Mouse (Mus musculus): ENCODE data around the gene Atn1.

Gene Atn1

DNA sequence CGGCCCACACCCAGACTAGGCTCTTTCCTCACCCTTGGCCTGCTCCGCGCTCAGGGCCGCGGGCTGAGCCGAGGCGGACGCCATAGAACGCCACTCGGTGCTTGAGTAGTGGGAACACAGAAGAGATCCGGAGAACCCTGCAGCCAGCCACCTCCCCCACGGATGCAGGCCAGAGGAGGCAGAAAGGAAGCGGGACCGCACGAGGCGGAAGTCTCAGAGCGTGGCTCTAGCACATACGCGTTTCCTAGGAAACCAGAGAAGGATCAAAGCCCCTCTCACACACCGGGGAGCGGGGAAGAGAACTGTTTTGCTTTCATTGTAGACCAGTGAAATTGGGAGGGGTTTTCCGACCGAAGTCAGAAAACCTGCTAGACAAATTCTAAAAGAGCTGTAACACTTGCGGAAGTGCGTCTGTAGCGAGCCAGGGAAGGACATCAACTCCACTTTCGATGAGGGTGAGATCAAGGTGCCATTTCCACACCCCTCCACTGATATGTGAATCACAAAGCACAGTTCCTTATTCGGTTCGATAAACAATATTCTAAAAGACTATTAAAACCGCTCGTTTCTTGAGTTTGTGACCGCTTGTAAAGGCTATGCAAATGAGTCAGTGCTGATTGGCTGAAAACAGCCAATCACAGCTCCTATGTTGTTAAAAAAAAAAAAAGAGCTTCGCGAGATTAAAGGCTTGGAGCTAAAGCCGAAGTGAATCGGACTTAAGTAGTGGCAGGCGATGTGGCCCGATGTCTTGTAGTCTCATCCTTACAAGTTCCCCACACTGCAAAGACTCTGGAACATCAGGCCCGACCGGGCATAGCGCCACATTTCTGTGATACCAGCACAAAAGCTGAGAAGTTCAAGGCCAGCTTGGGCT lies 15.2 kb downstream of the Atn1 start, which contains the start of gene Grcc10:
Gene Grcc10 (minus strand): TSS at position 487 of the 874 bp plus-strand sequence.
- DNase-seq (ENCODE audit: low spot score): peak; percentile 94

DNA sequence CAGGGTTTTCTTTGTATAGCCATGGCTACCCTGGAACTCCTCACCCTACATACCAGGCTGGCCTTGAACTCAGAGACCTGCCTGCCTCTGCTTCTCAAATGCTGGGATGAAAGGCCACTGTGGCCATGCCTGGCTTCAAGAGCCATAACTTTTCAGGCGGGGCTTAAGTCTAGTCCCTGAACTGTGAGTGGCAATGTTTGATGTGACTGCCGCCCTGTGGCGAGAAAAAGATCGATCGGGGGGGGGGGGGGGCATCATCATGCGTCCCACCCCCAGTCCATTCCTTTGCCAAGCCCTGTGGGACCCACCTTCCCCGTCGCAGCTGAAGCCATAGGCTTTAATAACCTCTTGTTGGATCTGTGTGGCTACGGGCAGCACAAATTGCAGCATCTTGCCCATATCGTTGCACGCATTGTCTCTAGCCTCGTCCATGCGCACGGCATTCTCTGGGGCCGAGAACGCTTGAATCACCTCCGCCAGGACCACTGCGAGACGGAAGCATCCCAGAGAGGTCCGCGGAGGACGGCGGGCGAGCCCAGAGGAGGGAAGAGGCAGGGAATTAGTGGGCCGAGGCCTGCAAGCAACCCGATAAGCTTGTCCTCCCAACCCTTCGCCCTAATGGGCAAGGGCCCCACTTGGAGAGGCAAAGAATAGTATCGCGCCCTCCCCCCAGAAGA lies 16.0 kb downstream of the Atn1 start:
- DNase-seq (ENCODE audit: low spot score): peak; percentile 79

DNA sequence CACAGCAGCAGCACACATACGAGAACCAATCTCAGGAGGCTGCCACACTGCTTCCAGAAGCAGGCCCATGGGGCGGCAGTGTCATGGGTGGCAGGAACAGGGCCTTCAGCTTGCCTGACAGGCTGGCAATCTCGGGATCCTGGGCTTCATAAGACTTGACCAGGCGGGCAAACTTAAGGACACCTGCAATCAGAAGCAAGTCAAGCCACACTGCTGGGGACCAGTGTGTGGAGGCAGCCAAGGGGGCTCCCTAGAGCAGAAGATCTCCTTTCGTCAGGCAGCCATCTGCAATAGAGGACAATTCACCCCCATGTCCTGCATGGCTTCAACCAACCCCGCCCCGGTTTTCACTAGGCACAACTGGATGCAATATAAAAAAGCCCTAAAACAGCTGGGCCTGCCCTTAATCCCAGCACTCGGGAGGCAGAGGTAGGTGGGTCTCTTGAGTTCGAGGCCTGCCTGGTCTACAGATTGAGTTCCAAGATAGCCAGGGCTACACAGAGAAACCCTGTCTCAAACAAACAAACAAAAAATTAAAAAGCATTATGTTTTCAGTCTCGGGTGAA lies 17.0 kb downstream of the Atn1 start:
- no peak for DNase-seq (ENCODE audit: low spot score)

DNA sequence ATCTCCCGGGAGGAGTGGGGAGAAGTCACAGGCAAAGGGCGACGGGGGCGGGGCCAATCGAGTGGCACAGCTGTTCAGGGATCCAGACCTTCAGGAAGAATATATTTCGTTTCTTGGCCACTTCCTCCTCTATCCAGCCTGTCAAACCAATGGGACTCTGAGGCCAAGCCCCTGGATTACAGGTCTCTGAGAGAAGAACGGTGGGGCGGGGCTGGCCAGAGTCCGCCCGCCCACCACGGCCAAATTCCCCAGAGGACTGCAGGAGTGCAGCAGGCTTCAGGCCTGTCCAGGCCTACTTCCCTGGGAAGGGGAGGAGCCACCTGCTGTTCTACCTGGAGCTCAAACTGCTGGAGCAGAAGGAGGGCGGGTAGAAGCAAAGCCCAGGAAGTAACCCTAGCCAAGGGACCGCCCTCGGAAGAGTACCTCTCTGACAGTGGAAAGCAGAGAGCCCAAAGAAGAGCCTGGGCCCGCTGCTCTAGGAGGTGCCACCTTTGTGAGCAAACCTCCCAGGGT lies 17.8 kb downstream of the Atn1 start, which contains the start of gene Ptpn6:
Gene Ptpn6 (minus strand): TSS at position 204 of the 513 bp plus-strand sequence.
- DNase-seq (ENCODE audit: low spot score): peak; percentile 89

DNA sequence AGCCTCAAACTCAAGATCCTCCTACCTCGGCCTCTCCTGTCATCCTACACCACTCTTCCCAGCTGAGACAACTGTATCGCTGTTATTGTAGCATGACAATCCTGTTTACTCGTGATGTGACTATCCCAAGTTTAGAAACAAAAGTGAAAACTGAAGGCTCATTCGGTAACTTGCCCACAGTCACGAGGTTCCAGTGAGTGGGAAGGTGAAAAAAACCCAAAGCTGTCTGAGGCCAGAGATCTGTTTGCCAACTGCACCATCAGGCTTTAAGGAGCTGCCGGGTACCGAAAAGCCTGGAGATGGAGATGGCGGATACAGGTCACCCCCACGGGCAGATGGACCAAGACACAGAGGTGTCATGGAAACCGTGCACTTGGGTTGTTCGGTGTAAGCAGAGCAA lies 19.3 kb downstream of the Atn1 start:
- DNase-seq (ENCODE audit: low spot score): no peak

DNA sequence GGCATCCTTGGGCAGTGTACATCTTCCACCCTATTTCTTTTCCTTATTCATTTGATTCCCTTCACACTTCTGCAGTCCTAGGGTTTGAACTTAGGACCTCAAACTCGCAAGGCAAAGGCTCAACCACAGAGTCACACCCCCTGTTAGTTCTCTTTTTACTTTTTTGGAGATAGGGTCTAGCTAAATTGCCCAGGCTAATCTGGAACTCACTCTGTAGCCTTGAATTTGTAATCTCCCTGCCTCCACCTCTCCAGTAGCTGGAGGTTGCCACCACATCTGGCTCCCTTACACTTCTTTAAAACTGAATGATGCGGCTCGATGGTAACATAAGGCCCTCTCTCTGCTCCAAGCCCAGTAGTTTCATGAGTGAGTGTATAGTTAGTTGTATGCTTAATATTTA lies 21.9 kb downstream of the Atn1 start:
- no peak for DNase-seq (ENCODE audit: low spot score)

DNA sequence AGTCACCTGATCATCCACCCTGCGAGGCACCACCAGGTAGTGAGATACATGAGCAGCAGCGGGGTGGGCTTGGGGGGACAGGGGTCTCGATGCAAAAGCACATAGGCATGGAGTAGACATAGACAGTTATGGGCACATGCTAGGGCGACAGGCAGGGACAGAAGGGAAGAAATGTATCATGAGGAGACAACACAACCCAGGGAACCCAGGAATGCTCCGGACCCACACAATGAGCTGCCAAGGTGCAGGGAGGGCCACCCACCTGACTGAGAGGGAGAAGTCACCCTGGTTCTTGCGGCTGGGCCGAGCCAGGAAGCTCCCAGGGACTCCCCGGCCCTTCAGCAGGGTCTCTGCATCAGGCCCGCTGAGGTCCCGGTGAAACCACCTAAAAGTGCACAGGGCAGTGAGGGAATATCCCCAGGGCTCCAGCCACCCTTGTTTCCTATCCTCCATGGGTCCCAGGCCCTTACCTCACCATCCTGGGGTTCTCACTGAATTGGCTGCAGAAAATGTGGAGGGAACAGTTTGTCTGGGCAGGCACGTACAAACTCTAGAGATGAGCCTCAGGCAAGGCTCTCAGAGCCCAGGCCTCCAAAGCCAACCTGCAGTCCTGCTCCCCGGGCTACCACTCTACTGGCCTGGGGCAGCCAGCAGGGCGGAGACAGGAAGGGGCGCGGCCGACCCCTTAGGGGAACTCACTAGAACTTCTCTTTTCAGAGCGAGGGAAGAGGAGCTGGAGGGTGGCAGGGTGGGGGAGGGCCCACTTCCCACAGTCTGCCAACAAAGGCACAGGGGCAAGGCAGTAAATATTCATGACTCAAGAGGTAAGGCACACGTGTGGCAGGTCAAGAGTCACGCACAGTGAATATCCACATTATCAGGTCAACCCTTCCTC lies 23.6 kb downstream of the Atn1 start:
- no peak for DNase-seq (ENCODE audit: low spot score)

DNA sequence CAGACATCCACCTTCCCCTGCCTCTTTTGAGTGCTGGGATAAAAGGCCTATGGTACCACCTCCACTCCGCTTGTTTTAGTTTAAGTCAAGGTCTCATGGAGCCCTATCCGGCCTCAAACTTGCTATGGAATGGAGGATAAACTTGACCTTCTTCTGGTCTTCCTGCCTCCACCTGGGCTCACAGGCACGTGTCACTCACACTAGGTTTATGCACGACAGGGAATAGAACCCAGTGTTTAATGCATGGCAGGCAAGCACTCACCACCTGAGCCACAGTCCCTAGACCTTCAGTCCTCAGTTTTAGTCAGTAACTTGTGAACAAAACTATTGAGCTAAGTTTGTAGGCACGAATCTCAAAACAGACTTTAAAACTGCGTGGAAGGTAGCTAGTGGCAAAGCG lies 25.3 kb downstream of the Atn1 start:
- no peak for DNase-seq (ENCODE audit: low spot score)

DNA sequence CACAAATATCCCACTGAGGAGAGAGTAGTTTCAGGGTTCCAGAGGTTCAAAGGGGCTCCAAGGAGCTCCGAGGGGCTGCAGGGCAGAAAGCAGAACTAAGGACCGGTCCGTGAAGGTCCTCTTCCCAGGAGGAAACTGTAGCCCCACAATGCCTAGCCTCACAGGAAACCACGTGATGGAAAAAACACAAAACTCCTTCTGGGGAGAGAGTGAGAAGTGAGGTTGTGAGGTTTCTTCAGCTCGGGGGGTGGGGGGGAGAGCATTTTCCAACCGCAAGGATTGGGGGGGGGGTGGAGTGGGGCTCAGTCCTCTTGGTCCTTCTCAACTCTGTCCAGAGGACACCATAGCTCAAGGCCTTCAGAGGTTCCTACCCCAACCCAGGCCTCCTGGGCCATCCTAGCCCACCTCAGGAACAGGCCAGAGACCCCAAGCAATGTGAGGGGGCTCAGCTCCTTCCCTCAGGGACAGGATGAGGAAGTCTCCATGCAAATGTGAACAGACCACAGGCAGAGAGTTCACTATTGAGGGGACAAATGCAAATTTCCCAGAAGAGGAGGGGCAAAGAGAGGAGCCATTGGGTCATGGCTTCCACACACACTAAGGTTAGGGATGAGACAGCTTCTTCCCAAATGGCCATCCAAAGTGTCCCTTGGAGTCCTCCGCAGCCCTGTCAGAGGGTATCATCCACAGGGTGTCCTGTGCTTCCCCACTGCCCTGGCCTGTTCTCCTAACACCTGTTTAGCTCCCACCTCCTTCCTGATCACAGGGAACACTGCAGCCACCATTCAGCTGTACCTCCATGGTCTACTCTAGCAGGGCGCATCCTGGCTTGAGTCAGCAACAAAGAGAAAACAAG lies 26.2 kb downstream of the Atn1 start:
- DNase-seq (ENCODE audit: low spot score): no peak

DNA sequence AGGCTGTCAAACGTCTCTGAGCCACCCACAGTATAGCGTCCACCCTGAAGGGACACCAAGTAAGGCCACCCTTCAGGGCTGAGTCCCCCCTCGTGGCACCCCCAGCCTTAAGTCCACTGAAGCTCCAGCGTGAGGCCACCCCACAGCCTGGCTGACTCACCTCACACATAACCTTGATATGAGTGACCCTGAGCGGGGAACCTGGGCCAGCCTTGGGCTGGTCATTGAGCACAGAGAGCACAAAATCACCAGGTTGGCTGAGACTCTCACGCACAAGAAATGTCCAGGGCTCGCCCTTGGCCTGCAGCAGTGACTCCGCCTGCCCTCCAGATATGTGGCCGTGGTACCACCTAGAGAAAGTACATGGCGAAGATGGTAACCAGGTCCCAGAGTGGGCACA lies 27.7 kb downstream of the Atn1 start:
- no peak for DNase-seq (ENCODE audit: low spot score)

DNA sequence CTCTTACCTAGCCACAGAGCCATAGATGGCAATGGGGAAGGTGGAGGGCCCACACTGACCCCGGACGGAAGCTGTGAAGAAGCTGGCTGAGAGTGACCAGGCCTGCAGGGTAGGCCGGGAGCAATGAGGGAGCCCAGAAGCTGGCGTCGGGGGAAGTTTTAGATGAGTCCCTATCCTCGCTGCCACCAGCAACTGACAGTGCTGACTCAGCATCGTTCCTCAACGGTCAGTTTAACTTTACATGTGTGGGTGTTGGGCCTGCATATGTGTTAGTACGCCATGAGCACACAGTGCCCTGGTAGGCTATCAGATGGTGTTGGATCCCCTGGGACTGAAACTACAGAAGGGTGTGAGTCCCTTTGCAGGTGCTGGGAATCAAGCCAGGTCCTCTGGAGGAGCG lies 31.9 kb downstream of the Atn1 start:
- DNase-seq (ENCODE audit: low spot score): no peak

DNA sequence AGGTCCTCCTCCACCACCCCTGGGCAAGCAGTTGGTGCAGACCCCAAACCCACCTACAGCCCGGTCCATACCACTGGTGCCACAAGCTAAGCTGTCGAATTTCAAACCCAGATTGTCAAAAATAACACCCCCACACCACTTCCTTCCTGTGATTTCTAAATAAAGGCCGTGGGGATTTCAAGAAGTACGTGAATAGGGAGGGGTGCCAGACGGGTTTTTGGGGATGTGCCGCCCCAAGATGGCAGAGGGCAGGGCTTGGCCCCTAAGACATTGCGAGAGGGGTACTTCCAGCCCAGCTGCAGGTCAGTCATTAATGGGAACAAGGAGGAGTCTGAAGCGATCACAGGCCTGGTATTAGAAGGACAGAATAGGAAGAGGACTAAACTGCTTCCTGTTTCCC lies 32.8 kb downstream of the Atn1 start:
- DNase-seq (ENCODE audit: low spot score): no peak

DNA sequence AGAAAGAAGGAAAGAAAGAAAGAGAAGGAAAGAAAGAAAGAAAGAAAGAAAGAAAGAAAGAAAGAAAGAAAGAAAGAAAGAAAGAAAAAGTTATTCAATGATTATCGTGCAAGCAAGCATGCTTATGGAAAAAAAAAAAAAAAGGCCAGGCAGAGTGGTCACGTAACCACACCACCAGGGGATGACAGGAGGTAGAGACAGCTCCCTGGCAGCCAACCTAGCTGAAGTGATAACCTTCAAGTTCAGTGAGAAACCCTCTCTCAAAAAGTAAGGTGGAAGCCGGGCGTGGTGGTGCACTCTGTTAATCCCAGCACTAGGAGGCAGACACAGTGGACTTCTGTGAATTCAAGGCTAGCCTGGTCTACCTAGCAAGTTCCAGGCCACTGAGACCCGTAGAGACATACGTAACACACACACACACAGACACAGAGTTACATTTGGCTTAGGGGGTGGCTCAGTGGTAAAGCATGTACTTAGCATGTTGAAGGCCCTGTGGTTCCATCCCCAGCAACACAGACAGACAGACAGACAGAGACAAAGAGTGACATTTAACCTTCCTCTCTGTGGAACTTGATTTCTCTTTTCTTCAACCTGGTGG lies 33.3 kb downstream of the Atn1 start:
- no peak for DNase-seq (ENCODE audit: low spot score)

DNA sequence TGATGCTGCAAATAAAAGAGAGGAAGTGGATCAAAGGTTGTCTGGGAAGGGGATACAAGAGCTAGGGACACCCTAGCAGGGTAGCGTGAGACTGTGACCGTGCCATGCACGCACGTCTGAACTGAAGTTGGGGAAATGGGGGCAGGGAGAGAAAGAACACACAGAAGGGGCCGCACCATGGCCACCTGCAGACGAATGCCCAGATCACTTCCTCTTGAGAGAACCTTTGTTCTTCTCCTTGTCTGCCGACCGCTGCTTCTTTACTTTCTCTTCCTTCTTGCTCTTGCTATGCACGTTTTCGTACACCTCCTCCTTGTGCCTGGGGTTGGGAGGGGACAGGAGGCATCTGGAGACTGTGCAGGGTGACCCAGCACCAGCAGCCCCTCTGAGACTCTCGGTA lies 35.4 kb downstream of the Atn1 start:
- no peak for DNase-seq (ENCODE audit: low spot score)

DNA sequence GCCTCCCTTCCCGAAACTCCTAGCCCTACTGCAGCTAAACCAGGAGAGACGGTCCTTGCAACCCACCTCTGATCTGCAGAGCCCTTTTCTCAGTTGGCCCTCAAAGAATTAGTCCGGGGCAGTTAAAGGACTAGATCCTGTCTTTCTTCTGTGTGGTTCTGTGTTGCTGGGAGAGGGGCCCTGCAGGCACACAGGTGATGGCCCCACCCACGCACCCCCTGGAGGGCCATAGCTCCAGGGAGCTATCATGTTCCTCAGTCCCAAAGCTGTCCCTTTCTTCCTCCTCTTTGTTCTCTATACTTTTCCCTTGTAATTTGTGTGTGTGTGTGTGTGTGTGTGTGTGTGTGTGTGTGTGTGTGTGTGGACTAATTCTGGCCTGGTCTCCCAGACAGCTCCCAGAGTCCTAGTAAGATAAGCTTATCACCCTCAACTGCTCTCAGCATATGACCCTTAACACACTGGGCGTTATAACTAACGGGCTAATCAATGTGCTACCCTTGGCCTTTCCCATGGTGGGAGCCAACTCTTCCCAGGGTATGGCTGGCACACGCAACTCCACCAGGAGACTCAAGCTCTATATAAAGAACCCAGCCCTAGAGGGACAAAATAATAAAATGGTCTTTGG lies 36.9 kb downstream of the Atn1 start:
- no peak for DNase-seq (ENCODE audit: low spot score)

DNA sequence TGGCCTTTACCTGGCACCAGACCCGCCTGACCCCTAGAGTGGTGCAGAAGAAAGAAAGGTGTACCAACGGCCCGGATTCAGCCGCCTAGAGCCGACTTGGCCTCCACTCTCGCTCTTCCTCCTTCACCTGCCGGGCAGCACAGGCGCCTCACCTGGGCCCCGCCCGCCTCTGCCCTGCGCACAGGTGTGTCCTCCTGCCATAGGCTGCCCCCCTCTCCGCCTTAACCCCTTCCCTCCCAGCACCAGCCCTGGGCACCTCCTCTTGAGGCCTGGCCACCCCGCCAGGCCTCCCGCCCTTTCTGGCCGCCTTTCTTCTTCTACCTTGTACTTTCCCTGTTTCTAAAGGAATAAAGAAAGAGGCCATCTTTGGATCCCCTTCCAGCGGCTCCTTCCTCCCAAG lies 37.6 kb downstream of the Atn1 start:
- peak; percentile 86 for DNase-seq (ENCODE audit: low spot score)

DNA sequence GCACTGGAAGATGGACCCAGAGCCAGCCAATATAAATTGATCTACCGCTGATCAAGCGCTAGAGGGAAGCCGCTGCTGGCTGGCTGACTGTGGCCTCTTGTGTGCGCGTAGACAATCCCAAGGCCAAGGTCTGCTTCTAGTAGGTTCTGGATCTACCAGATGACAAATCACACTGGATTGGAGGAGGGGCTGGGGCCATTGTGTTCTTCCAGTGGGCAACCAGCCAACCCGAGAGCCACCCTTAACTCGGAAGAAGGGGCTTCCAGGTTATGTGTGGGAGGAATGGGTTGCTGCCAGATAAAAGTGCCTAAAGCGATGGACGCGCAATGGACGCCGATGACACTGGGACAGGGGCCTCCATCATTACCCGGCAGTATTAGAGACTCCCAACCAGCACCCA lies 38.4 kb downstream of the Atn1 start:
- no peak for DNase-seq (ENCODE audit: low spot score)

DNA sequence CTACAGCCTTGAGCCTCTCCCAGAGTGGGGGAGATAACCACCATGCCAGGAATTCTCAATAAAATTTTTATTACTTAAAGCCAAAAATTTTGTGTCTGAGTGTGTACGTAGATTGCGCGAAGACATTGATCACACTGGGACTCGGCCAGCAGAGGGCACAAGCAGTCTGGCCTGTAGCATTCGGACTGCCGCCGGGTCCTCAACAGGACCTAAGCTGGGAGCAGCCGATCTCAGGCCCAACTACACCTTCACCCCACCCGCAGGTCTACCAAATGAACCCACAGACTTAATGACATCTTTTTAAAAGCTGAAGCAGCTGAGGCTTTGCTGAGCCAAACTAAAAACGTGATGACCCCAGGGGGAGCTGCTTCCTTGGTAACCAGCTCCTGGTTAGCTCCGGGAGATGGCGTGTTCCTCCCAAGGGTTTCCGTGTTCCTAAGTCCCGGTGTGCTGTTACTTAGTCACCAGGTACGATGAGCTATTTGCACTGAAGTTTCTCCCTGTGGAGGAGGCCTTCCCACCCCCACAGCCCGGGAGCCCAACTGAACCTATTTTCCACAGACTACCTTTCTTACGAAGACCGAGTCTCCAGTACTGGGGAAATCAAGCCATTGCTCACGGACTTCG lies 39.3 kb downstream of the Atn1 start:
- DNase-seq (ENCODE audit: low spot score): peak; percentile 77

DNA sequence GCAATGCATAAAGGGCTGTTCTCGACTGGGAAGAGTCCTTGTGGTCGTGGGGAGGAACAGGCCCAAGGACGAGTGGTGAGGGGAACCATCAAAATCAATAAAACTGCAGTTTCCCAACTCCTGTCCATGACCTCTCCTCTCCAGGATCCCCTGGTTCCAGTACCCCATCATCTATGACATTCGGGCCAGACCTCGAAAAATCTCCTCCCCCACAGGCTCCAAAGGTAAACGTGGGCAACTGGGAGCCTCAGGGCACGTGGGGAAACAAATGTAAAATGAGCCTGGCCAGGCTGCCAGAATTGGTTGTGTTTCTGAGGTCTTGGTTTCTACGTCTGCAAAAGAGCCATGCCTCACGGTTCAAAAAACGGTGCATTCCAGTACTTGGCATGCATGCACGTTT lies 43.4 kb downstream of the Atn1 start:
- DNase-seq (ENCODE audit: low spot score): no peak

Data from yolk sac, embryonic 10.5 days (tissue).